Mouse (Mus musculus): ENCODE data around the gene Gm28305.
A peak's percentile ranks its signal among the peaks of the same experiment; 100 is the strongest.

The Gm28305 gene

GRCm38 (mm10) chr9:104070863-104071604 lies 30.6 kb downstream of the Gm28305 start:
- peak; percentile 28 for DNase-seq (ENCODE audit: low spot score)

DNA sequence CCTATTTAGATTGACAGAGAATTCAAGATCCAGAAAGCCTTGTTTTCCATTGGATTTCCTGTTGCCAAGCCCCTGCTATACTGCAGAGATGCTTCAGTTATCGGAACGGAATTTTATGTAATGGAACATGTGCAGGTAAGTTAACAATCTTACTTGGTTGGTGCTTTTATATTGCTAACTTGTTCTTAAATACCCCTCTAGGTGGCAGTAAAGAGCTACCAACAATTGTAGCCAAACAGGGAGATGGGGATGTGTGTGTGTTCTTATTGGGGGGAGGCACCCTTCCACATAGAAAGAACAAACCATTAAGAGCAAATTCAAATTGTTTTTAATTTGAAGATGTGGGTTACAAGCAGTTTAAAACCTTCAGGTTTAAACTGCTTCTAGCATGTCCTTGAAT lies 35.3 kb downstream of the Gm28305 start:
- no peak for DNase-seq (ENCODE audit: low spot score)

GRCm38 (mm10) chr9:104078780-104079179 lies 38.3 kb downstream of the Gm28305 start:
- DNase-seq (ENCODE audit: low spot score): no peak

GRCm38 (mm10) chr9:104079379-104079778 lies 38.9 kb downstream of the Gm28305 start:
- peak; percentile 29 for DNase-seq (ENCODE audit: low spot score)

GRCm38 (mm10) chr9:104080038-104080437 lies 39.6 kb downstream of the Gm28305 start:
- no peak for DNase-seq (ENCODE audit: low spot score)

- no peak for DNase-seq (ENCODE audit: low spot score)
Observed at GRCm38 (mm10) chr9:104085730-104086429, 45.4 kb downstream of the Gm28305 start.

GRCm38 (mm10) chr9:104088555-104088954 lies 48.1 kb downstream of the Gm28305 start:
- DNase-seq (ENCODE audit: low spot score): no peak

GRCm38 (mm10) chr9:104092945-104093344 lies 52.5 kb downstream of the Gm28305 start:
- no peak for DNase-seq (ENCODE audit: low spot score)

DNA sequence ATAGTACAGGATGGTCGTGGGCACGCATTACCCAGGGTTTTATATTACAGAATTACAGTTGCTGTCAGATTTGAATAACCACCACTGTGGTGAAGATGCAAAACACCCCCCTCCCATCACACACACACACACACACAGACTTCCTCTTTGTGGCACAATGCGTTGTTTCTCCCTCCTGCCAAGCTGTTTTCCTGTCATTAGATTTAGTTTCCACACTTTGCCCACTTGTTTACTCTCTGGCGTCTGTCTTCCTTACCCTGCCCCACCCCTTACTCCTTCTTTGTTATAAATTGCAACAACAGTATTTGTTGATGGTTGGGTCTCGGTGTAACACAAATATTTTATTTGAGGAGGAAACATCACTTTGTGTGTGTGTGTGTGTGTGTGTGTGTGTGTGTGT lies 57.8 kb downstream of the Gm28305 start:
- no peak for DNase-seq (ENCODE audit: low spot score)

GRCm38 (mm10) chr9:104099060-104099459 lies 58.6 kb downstream of the Gm28305 start:
- DNase-seq (ENCODE audit: low spot score): no peak

- DNase-seq (ENCODE audit: low spot score): no peak
Observed at GRCm38 (mm10) chr9:104100822-104101221, 60.4 kb downstream of the Gm28305 start.

DNA sequence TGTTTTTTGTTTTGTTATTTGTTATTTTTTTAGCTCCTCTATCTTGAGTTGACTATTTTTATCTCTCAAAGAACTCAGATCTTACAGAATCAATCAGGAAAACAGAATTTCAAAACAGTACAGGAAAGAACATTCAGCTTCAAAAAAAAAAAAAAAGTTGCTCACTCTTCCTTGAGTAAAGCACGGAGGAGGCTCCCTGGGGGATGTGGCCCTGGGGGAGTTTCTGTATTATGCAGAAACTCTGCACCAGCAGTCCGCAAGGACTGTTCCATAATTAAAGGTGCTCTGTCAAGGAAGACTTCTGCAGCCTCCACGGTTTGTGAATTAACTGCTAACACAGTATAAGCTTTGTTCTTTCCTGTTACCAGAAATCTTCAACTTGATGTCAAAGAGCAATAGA lies 61.0 kb downstream of the Gm28305 start:
- DNase-seq (ENCODE audit: low spot score): no peak

GRCm38 (mm10) chr9:104102301-104102700 lies 61.8 kb downstream of the Gm28305 start:
- no peak for DNase-seq (ENCODE audit: low spot score)

GRCm38 (mm10) chr9:104102901-104103300 lies 62.4 kb downstream of the Gm28305 start:
- DNase-seq (ENCODE audit: low spot score): no peak

DNA sequence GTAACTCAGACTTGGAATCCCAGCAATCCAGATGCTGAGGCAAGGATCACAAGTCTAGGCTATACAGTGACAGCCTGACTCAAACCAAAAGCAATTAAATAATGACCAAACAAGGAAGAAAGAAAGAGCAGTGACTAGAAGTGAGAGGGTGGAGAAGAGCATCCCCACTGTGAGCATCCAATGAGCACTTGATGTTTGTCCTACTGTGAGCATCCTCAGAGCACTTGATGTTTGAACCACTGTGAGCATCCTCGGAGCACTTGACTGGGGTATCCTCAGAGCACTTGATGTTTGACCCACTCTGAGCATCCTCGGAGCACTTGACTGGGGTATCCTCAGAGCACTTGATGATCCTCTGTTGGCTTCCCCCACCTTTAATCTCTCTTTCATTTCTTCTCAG lies 64.5 kb downstream of the Gm28305 start:
- no peak for DNase-seq (ENCODE audit: low spot score)

DNA sequence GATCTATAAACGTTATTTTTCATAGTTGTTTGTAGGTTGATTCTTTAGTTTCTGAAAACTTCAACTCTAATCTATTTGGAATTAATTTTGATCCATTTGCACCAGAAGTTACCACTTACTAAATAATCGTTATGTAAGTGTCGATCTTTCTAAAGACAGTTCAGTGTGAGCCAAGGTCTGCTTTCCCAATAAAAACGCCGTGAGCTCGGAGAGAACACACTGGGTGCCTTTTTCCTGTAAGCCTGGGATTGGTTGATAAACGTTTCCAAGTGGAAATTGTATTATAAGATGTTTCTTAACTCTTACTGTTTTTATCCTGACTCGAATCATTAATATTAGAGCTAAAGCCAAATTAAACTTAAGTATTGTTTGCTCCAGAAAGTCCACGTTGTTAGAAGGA lies 66.5 kb downstream of the Gm28305 start:
- DNase-seq (ENCODE audit: low spot score): no peak

- DNase-seq (ENCODE audit: low spot score): no peak
Observed at GRCm38 (mm10) chr9:104107482-104107881, 67.0 kb downstream of the Gm28305 start.

- no peak for DNase-seq (ENCODE audit: low spot score)
Observed at GRCm38 (mm10) chr9:104108571-104109143, 68.2 kb downstream of the Gm28305 start.

DNA sequence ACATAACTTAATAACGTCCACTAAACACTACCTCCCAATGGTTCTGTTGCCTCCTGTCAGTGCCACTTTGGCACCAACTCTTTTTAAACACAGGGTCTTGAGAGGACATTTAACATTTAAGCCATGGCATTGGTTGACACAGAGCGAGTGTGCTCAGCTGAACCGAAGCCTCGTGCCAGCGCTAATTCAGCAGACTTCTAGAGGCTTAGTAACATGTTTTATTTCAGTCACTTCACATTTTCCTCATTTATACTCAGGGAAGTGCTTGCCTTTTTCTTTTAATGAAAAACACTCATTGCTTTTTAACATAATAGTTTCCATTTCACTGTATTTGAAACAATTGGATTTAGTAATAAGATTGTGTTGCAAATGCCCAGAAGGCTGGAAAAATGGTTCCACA lies 68.7 kb downstream of the Gm28305 start:
- DNase-seq (ENCODE audit: low spot score): no peak

DNA sequence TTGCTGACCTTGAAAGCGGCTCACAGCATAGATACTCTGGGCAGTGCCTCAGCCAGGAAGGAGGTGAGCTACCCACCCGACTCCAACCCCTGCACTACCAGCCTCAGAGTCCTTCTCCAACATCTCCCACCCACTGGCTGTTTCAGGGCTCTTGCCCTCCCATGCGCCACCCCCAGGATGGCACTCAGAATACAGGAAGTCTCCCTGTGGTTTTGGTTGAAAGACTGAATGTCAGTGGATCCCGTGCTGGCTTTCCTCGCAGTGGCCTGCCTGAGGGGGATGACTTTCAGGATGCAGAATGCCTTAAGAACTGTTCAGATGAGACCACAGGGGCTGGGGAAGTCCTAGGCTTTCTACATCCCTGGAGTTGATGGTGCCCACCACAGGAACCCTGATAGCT lies 82.6 kb downstream of the Gm28305 start:
- DNase-seq (ENCODE audit: low spot score): no peak

DNA sequence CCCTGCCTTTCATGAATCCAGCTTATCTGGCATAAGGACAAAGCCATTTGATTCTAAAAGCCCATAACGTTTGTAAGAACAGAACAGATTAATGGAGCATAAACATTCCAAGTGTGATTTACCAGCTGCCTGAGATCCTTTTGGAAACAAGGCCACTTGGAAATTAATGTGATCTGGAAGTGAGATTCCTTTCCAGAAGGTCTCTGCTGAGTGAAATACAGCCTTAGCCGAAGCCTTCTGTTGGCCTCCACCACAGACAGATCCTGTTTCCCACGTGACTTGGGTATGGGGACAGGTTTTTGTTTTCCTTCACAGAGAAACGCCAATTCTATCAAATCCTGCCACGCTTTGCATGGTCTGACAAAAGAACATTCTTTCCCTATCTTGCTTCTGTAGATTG lies 83.2 kb downstream of the Gm28305 start:
- no peak for DNase-seq (ENCODE audit: low spot score)

Data from yolk sac, embryonic 10.5 days (tissue).